Mouse (Mus musculus) heart, adult 9 months (tissue): Measurements from ENCODE around the gene Xirp1.

Experiments
- DNase-seq, 2 experiments: peaks; one replicate each; pipeline ENCODE4 v3.0.0; 2022; ENCODE audit warnings: low spot score in 2 of 2

Gene Xirp1

GRCm38 (mm10) chr9:119988304-119988703 lies 35.1 kb downstream of the Xirp1 start:
- DNase-seq, result no peak

GRCm38 (mm10) chr9:119985881-119986574 lies 37.4 kb downstream of the Xirp1 start:
- DNase-seq, result no peak

GRCm38 (mm10) chr9:119984536-119985011 lies 38.8 kb downstream of the Xirp1 start, which contains the start of gene Csrnp1:
Gene Csrnp1, minus strand, starts transcription at chr9:119984658.
- DNase-seq, result no peak

GRCm38 (mm10) chr9:119983585-119984535 lies 39.5 kb downstream of the Xirp1 start:
- peak; percentile 91 to 92 for DNase-seq

GRCm38 (mm10) chr9:119982956-119983551 lies 40.3 kb downstream of the Xirp1 start:
- DNase-seq, result peak; percentile 65 to 72

- peak; percentile 71 to 77 for DNase-seq
Observed at GRCm38 (mm10) chr9:119982241-119982811, 41.1 kb downstream of the Xirp1 start.

GRCm38 (mm10) chr9:119981183-119982179 lies 41.9 kb downstream of the Xirp1 start:
- peak; percentile 90 to 94 for DNase-seq

GRCm38 (mm10) chr9:119980770-119981182 lies 42.6 kb downstream of the Xirp1 start:
- DNase-seq, result no peak

GRCm38 (mm10) chr9:119979749-119980148 lies 43.6 kb downstream of the Xirp1 start:
- no peak for DNase-seq

GRCm38 (mm10) chr9:119978811-119979441 lies 44.5 kb downstream of the Xirp1 start:
- DNase-seq, result no peak

- DNase-seq, result no peak
Observed at GRCm38 (mm10) chr9:119978151-119978810, 45.1 kb downstream of the Xirp1 start.

- DNase-seq, result no peak
Observed at GRCm38 (mm10) chr9:119977557-119978060, 45.8 kb downstream of the Xirp1 start.

- no peak for DNase-seq
Observed at GRCm38 (mm10) chr9:119976704-119977556, 46.5 kb downstream of the Xirp1 start.

- no peak for DNase-seq
Observed at GRCm38 (mm10) chr9:119975286-119975685, 48.1 kb downstream of the Xirp1 start.

GRCm38 (mm10) chr9:119974609-119975008 lies 48.8 kb downstream of the Xirp1 start:
- DNase-seq, result no peak

GRCm38 (mm10) chr9:119973869-119974520 lies 49.4 kb downstream of the Xirp1 start:
- no peak for DNase-seq

GRCm38 (mm10) chr9:119973281-119973680 lies 50.1 kb downstream of the Xirp1 start:
- DNase-seq, result no peak

- peak; percentile 70 to 75 for DNase-seq
Observed at GRCm38 (mm10) chr9:119972582-119972981, 50.8 kb downstream of the Xirp1 start.
